Mouse (Mus musculus): ENCODE data around the gene Erf.
A peak's percentile ranks its signal among the peaks of the same experiment; 100 is the strongest.
"Not testable (repeated sequence)": the region's sequence is repeated elsewhere in the genome, so short reads cannot be mapped to it uniquely, and the experiment has no call there.

Erf gene

DNA sequence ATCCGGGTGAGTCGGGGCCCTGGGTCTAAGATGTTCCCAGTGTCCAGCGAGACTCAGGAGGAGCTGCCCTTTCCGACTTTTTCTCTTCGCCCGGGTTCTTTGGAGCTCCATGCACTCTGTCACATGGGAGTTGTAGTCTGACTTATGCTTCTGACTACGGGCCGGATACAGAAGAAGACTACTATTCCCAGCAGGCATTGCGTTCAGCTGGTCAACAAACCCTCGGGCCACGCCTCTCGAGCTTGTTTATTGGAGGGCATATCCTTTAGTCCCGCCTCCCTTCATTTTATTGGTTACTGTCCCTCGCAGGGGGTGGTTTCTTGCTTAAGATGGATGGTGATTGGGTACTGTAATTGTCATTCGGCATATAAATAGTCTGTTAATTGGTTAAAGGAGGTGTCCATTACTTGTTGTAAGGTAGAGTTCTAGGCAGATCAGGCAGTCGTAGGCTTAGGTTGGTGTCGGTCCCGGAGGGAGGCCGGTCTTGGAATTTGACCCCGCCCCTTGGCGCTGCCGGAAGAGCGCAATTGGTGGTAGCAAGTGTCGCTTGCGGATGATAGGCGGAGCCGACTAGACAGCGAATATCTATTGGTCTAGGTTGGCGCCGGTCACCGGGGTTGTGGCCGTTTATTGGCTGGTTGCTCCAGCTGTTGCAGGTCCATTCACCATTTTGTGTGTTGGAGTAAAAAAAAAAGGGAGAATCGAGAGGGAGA is 17.3 kb upstream of the Erf start:
- peak; percentile 100 for DNase-seq (ENCODE audit: low read depth, low spot score)

- DNase-seq (ENCODE audit: low read depth, low spot score) = peak; percentile 99
These were observed 16.8 kb upstream of the Erf start, which contains the start of gene Cic for GRCm38 (mm10) chr7:25267301-25267750. Gene Cic, plus strand, starts transcription at chr7:25267704.

GRCm38 (mm10) chr7:25266180-25266962 is 15.8 kb upstream of the Erf start:
- DNase-seq (ENCODE audit: low read depth, low spot score) = no peak

DNA sequence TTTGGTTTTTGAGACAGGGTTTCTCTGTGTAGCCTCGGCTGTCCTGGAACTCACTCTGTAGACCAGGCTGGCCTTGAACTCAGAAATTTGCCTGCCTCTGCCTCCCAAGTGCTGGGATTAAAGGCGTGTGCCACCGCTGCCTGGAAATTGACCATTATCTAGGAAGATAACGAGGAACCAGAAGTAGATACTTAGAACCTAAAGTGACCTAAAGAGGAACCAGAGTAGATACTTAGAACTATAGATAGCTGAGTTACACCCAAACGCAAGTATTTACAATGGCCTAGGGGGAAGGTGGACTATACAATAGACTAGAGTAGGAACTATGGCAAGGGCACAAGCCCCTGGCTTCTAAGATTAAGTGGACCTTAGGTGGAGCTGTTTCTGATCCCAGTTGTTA is 15.2 kb upstream of the Erf start:
- DNase-seq (ENCODE audit: low read depth, low spot score) = not testable (repeated sequence)

DNA sequence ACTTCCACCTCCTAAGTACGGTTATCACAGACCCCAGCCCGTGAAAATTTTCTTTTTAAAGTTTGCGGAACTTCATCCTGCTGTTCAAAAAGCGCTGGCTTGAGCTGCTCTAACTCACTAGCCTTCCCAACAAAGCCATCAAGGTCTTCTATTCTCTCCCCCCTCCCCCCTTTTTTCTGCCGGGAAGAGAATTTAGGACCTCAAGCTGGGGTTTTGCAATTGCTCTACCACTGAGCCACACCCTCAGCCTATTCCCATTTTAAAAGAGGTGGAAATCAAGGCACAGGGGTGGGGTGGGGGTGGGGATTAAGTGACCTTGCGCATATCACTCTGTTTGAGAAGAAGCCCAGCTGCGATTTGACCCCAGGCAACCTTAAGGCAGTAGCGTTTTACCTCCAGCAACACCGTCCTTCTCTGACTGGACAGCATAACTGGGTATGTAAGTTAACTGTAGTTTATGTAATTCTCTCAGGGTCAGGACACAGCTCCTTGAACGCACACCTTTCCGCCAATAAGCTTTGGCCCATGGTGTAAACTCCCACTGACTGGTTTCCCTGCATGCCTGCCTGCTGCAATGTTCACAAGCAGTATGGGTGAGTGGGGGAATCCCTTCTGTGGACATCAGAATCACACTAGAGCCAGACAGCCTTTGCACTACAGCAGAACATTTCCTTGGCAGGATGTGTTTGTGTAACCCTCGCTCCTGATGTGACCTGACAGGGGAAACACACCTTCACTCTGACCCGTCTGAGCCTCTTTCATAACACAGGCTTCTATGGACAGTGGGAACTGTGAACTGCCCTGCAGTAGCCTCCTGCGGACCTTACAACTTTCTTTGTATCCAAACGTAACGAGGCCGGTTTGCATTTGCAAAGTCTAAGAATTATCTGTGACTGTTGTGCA is 13.7 kb upstream of the Erf start:
- DNase-seq (ENCODE audit: low read depth, low spot score) = no peak

- DNase-seq (ENCODE audit: low read depth, low spot score) = no peak
These were observed 11.3 kb upstream of the Erf start for GRCm38 (mm10) chr7:25261896-25262295.

DNA sequence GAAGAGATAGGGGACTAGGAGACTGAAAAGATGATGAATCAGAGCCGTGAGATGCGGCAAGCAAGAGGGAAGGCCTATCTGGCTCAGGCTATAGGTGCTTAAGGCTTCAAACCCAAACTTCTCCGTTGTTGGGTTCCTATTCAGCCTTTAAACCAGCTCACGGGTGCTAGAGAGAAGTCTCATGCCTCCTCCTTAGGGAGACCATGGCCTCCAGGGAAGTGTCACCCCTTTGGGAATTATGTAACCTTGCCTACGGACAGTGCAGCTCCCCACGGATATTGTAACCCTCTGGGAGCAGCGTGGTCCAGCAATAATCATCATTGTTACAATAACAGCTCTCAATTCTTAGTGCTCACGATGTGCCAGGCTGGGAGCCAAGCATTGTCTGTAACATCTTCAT is 1.3 kb upstream of the Erf start:
- no peak for DNase-seq (ENCODE audit: low read depth, low spot score)

DNA sequence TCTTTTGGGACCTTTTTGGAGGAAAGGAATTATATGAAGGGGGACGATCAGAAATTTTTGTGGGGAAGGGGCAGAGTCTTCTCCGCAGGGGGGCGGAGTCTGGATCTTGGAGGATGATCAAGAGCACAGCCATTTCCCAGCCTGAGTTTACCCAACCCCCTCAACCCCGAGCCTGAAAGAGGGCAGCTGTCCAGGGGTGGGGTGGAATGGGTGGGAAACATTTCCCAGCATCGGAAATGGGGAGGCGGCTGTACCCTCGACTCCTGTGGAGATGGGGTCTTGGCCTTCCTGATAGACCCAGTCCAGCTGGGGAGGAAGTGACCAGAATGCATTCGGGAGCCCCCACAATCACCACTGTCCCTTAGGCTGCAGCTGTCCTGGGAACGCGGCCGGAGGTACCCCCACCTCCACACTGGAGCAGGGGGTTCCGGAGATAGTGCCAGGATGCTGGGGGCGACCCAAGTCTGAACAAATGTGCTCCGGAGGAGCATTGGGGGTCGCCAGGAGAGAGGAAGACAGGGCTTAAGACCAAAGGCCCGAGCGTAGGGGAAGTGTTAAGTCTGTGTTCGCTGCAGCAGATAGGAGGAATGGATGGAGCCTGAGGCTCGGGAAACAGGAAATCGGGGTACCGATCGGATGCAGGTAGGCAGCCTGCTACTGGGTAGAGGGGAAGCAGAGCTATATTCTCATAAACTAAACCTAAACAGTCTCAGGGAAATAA is 670 bp upstream of the Erf start:
- DNase-seq (ENCODE audit: low read depth, low spot score) = no peak

- DNase-seq (ENCODE audit: low read depth, low spot score) = no peak
These were observed 1.0 kb downstream of the Erf start for GRCm38 (mm10) chr7:25249314-25250140.

DNA sequence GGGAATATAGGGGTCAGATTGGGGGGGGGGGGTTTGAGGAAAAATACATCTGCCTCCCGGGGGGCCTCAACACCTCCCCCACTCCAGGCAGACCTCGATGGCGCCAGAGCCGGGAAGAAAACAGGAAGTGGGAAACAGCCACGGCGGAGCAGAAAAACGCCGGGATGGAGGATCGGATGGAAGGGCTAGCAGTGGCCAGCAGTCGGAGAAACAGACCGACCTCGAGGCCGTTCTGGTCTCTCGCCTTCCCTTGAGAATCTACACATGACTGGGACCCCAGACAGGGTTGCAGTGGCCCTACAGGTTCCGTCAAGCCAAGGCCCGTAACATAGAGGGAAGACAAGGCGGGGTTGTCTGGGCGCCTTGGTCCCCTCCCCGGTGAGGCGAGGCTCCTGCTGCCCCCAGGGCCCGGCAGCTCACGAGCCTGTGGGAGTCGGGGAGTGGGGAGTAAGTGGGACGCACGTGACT is 1.7 kb downstream of the Erf start:
- DNase-seq (ENCODE audit: low read depth, low spot score) = no peak

DNA sequence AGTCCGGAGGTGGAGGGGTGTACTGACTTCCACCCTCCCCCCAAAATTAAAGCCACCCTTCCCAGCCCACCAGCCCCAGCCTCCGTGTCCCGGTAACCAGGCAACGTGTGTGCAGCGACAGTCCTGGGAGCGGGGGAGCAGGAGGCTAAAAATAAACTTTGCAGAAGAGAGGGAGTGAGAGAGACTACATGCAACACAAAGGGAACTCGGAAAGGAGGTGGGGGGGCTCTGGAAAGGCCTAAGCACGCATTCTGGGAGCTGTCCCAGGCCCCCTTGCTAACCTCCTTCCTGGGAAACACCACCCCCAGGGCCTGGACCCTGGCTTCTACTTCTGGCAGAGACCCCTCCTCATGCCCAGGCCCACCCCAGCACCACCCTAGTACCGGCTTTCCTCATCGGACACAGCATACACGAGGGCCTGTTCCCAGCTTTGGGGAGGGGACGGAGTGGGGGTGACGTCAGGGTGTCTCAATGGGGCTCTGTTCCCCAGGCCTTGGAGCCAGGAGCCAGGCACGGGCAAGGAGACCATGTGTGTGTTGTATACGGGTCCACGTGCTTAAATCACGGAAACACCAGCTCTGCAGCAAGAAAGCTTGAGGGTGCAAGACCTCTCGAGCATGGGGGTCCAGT is 2.4 kb downstream of the Erf start:
- DNase-seq (ENCODE audit: low read depth, low spot score) = no peak

DNA sequence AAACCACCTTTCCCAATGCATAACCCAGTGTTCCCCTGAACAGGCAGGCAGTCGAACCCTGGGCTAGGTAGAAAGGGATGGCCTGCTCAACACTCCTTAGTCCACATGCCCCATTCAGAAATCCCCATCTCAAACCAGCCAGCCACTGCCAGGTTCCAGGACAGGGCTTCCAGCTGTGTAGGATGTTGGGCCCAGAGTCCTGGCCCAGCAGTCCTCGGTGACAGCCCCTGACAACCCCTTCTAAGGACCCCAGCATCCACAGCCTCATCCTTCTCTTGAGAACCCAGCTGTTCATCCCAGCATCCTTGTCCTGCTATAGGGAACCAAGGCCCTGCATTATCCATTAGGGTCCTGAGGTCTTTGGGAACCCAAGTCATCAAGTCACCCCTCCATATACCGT is 3.1 kb downstream of the Erf start:
- DNase-seq (ENCODE audit: low read depth, low spot score) = no peak

GRCm38 (mm10) chr7:25246759-25247137 is 3.8 kb downstream of the Erf start:
- DNase-seq (ENCODE audit: low read depth, low spot score) = no peak

DNA sequence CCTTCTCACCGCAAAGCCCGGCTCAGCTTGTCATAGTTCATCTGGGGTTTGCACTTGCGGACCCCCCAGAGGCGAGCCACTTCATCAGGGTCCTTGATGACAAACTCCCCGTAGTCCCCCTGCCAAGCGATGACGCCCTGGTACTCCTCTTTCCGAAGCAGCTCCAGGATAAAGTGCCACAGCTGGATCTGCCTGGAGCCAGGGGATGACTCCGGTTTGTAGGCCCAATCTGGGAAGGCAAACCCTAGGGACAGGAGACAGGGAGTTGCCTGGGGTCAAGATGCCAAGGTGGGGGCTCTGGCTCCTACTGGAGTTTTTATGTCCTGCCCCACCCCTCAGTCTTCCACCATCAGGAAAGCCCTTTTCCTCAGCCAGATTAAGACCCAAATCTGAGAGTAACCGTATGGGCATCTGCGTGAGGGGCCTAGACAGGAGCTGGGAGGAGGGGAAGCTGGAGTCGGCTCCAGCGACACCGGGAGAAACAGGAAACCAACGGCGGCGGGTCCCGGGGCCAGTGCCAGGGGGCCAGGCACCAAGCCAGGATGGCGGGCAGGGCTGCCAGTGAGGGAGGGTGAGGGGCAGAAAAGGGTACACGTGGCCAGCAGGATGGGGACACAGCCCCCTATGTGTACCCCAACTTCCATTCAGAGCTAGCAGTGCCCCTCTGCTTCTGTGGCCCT is 4.3 kb downstream of the Erf start:
- DNase-seq (ENCODE audit: low read depth, low spot score) = no peak

DNA sequence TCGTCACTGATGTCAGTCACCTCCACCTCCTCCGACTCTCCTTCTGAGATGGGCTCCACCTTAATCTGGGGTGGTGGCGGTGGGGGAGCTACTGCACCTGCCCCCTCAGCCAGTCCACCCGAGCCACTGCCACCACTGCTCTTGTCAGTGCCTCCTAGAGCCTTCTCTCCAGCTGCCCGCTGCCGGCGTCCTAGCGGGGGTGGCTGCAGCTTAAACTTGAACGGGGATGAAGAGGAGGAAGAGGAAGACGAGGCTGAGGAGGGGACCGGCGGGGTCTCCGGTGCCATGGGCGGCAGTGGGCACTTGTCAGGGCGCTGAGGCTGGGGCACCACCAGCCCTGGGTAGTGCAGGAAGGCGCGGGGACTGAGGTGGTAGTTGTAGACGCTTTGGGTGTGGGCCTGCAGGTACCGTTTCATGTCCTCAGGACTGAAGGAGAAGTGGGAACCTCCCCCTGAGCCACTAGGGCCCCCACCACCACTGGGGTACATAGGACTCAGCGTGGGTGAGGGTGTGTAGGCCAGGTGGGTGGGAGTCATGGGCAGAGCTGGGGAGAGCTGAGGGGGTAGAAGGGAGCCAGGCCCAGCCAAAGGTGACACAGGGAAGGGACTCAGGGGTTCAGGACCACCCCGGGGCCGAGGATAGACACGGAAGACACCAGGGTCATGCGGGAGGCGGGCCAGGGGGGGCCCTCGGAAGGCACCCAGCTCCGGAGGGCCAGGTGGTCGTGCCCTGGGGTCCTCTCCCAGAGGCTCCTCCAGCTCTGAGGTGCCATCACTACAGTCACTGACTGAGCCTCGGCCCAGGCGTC is 5.8 kb downstream of the Erf start:
- no peak for DNase-seq (ENCODE audit: low read depth, low spot score)

DNA sequence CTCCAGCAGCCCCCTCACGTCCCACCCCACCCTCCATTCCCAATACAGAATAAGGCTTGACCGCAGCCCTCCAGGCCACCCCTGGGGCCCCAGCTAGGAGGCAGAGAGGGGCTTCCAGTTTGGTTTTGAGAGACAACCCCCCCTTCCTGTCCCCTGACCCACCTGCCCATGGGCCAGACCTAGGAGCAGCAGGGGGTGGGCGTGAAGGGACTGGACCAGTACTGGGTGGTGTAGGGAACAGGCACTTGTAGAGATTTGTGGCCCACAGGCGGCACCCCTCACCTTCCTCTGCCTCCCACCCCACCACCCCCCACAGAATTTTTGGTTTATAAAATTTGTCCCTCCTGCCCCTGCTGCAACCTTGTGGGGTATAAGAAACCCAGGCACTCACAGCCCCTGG is 7.2 kb downstream of the Erf start:
- DNase-seq (ENCODE audit: low read depth, low spot score) = no peak

DNA sequence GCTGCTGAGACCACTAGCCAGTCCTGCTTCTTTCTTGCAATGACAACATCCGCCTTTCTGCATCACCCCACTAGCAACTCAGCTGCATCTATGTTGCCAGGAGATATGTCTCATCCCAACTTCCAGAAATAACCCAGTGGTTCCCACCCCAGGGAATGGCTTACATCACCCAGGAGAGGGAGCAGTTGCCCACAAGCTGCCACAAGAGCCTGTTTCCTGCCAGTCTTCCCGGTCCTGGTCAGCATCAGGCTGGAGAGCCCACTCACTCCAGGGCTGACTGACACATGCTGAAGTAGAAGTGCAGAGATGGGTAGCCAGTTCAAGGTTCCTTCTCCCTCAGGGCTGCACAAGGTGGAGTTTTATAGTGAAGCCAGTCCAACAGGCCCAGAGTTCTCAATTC is 9.5 kb downstream of the Erf start:
- DNase-seq (ENCODE audit: low read depth, low spot score) = no peak

- no peak for DNase-seq (ENCODE audit: low read depth, low spot score)
These were observed 9.9 kb downstream of the Erf start for GRCm38 (mm10) chr7:25240631-25241030.
